Mouse (Mus musculus) stomach, postnatal 0 days (tissue): ENCODE results near the gene Fto.

Experiments used
- CTCF ChIP-seq: IDR thresholded peaks from 2 replicates; pipeline ENCODE4 v1.5.1; 2016; ENCODE audit warnings: antibody characterized with exemption, low read depth, mild to moderate bottlenecking, moderate library complexity
- EP300 ChIP-seq: optimal IDR thresholded peaks from 2 replicates; pipeline ENCODE3; 2016; ENCODE audit warnings: antibody characterized with exemption

GRCm38 (mm10) chr8:91653561-91653960 is 340.2 kb downstream of the Fto start:
- no peak for TF ChIP-seq CTCF
- TF ChIP-seq EP300: no peak
